In genomic region chr16:42339512-42339911, GRCm38 (mm10) we compare ENCODE assay signal across 8 mouse cellular contexts. TPM values are rescaled to one million over a fixed set of nuclear protein-coding genes. Genes with fewer than 3 reads are reported as not detected.
DNase-seq lines count a peak whose midpoint lies in the region; ATAC-seq and TF ChIP-seq lines count a peak whose summit lies in the region.

No protein-coding gene starts in this region.

- peak overlapping the region; percentile 38 for H3K4me3 ChIP-seq in lung, embryonic 16.5 days (ENCODE audit: low read length)
- peak overlapping the region; percentile 62 for H3K4me3 ChIP-seq in embryonic facial prominence, embryonic 10.5 days
- peak overlapping the region; percentile 47 for H3K4me3 ChIP-seq in olfactory bulb, adult 2 months (ENCODE audit: insufficient read depth, low read depth, low read length)

- DNase-seq in lung, adult 18-20 months, result no peak
- peak; percentile 45 for DNase-seq in embryonic facial prominence, embryonic 10.5 days (ENCODE audit: low spot score)
- DNase-seq in left cerebral cortex, postnatal 4 days, result peak; percentile 43
- no peak for DNase-seq in adipocyte (ENCODE audit: low spot score)
- DNase-seq in testis, postnatal 10 days (ENCODE audit: low spot score), result no peak

- peak overlapping the region; percentile 1; the same call in 1 of the 2 replicates for H3K9ac ChIP-seq in lung, embryonic 16.5 days (ENCODE audit: low read length)

- no peak for TF ChIP-seq POLR2A in olfactory bulb, adult 2 months (IDR thresholded peaks at IDR 0.05; ENCODE audit: insufficient read depth, low read depth, low read length)

- 2% methylated on average over 10 of the region's 10 CpGs for WGBS in lung, embryonic 16.5 days
- WGBS in embryonic facial prominence, embryonic 10.5 days, result under 1% methylated on average over 10 of the region's 10 CpGs
- 2% methylated on average over 10 of the region's 10 CpGs for WGBS in olfactory bulb, adult 2 months

- H3K27ac ChIP-seq in lung, embryonic 16.5 days (ENCODE audit: low read length), result no peak overlapping the region
- H3K27ac ChIP-seq in embryonic facial prominence, embryonic 10.5 days (replicated peaks), result peak overlapping the region; percentile 85
- no peak overlapping the region for H3K27ac ChIP-seq in olfactory bulb, adult 2 months (ENCODE audit: insufficient read depth, low read depth, low read length)

- no peaks in the 10 kb centered on the region for H3K36me3 ChIP-seq in lung, embryonic 16.5 days (ENCODE audit: control insufficient read depth, insufficient read depth, low read length)
- no peaks in the 10 kb centered on the region for H3K36me3 ChIP-seq in embryonic facial prominence, embryonic 10.5 days (replicated peaks)

- no peaks in the 10 kb centered on the region for H3K9me3 ChIP-seq in lung, embryonic 16.5 days (ENCODE audit: control insufficient read depth, low read length)
- no peaks in the 10 kb centered on the region for H3K9me3 ChIP-seq in embryonic facial prominence, embryonic 10.5 days

- ATAC-seq in lung, embryonic 16.5 days (ENCODE audit: low read depth), result no peak
- no peak for ATAC-seq in erythroblast, adult 5-6 weeks (replicated peaks; ENCODE audit: low FRiP score, poor library complexity, severe bottlenecking)

- H3K4me2 ChIP-seq in lung, embryonic 16.5 days (ENCODE audit: low read depth, low read length), result peak overlapping the region; percentile 58

- peaks cover 4% of the 10 kb centered on the region; the same call in 1 of the 2 replicates for H3K4me1 ChIP-seq in lung, embryonic 16.5 days (replicated peaks; ENCODE audit: control insufficient read depth, insufficient read depth, low read length)
- peaks cover 55% of the 10 kb centered on the region for H3K4me1 ChIP-seq in embryonic facial prominence, embryonic 10.5 days
- H3K4me1 ChIP-seq in olfactory bulb, adult 2 months (ENCODE audit: control insufficient read depth, insufficient read depth, low read length), result no peaks in the 10 kb centered on the region

- H3K27me3 ChIP-seq in lung, embryonic 16.5 days (ENCODE audit: control insufficient read depth, insufficient read depth, low read depth, low read length), result peaks cover 21% of the 10 kb centered on the region
- no peaks in the 10 kb centered on the region for H3K27me3 ChIP-seq in embryonic facial prominence, embryonic 10.5 days (replicated peaks; ENCODE audit: low read depth, poor library complexity, severe bottlenecking)

- intact Hi-C loops in left cerebral cortex, postnatal 4 days (cut with DNase I), result loop anchor here (10.0 kb wide), 1 partner anchor 445 kb away; no protein-coding TSS in a partner anchor

- TF ChIP-seq CTCF in olfactory bulb, adult 2 months (IDR thresholded peaks at IDR 0.05; ENCODE audit: insufficient read depth, low read depth, low read length), result no peak

RNA-seq across cellular contexts. Expression of gene Gap43, which starts 0.9 kb away (rescaled TPM):
- 15.9 and 20.6 TPM in 2 replicates for polyA plus RNA-seq in lung, embryonic 16.5 days (2015; fragmentation: Nextera tagmentation; extraction: Ambion mirVana)
- polyA plus RNA-seq in embryonic facial prominence, embryonic 10.5 days (2016; fragmentation: Nextera tagmentation; extraction: Ambion mirVana), result 125 and 135 TPM in 2 replicates
- total RNA-seq in left cerebral cortex, postnatal 4 days (2021), result 1,000 to 10,000 TPM; 1,463 to 1,471 TPM
- polyA plus RNA-seq in olfactory bulb, adult 2 months (2012; ENCODE audit: insufficient read depth, insufficient read length, low replicate concordance, missing spikeins), result not detected in 2 replicates
- not detected in 2 replicates for total RNA-seq in erythroblast, adult 5-6 weeks (2015; ENCODE audit: low replicate concordance)
- total RNA-seq in erythroblast, adult 5-6 weeks (2017; ENCODE audit: low replicate concordance), result not detected in 2 replicates

Comparison
In these comparisons a context has a peak if more than half of its experiments do, and no peak if none do; other contexts are left out.
1. DNase-seq: peak in embryonic facial prominence, embryonic 10.5 days (single experiment) and left cerebral cortex, postnatal 4 days (single experiment); none in lung, adult 18-20 months (0 of 2), adipocyte (single experiment) and testis, postnatal 10 days (single experiment).
2. Peak in every context shown above with its lines, with median percentiles within 50 percentile points of each other: H3K4me3 ChIP-seq.